Mouse (Mus musculus): ENCODE measurements around the gene Bach1.

GRCm38 (mm10) chr16:87729469-87729868, 30.7 kb downstream of the Bach1 start:
- no peak for TF ChIP-seq USF1 (IDR thresholded peaks at IDR 0.05; ENCODE audit: low read depth)
- no peak for TF ChIP-seq CTCF (IDR thresholded peaks at IDR 0.05; ENCODE audit: control insufficient read depth, insufficient read depth, insufficient read length)
- no peak for TF ChIP-seq CEBPB (IDR thresholded peaks at IDR 0.05; ENCODE audit: low read depth)
- TF ChIP-seq MYOG (IDR thresholded peaks at IDR 0.05; ENCODE audit: control insufficient read depth, extremely low read depth, insufficient read length): no peak

All from C2C12 (cell line).